Mouse (Mus musculus) embryonic facial prominence, embryonic 15.5 days (tissue): ENCODE results near the gene BC025920. TPM values are rescaled to one million over a fixed set of nuclear protein-coding genes. Genes with fewer than 3 reads are reported as not detected.
"Not testable (repeated sequence)": the region's sequence is repeated elsewhere in the genome, so short reads cannot be mapped to it uniquely, and the experiment has no call there.

Experiments
- ATAC-seq: fragments of 200-750 bp; cut with Nextera tagmentation; 2 replicates; pipeline ENCODE4 v1.8.0; 2017; ENCODE audit warnings: low read depth, moderate TSS enrichment; ENCODE audit not compliant: insufficient number of reproducible peaks, low FRiP score, low TSS enrichment
- H3K27ac ChIP-seq: fragments of 300-500 bp; sonication (generic); replicated peaks from 2 replicates; pipeline ENCODE4 v1.5.1; 2015; ENCODE audit warnings: mild to moderate bottlenecking, inconsistent platforms
- H3K27me3 ChIP-seq: fragments of 300-500 bp; sonication (generic); 2 replicates; pipeline ENCODE4 v1.6.1; 2015; ENCODE audit warnings: inconsistent platforms
- H3K36me3 ChIP-seq: fragments of 300-500 bp; sonication (generic); 2 replicates; pipeline ENCODE4 v1.6.1; 2015; ENCODE audit warnings: mild to moderate bottlenecking, inconsistent platforms
- H3K4me1 ChIP-seq: fragments of 300-500 bp; sonication (generic); 2 replicates; pipeline ENCODE4 v1.6.1; 2015; ENCODE audit warnings: inconsistent platforms
- H3K4me2 ChIP-seq: fragments of 300-500 bp; sonication (generic); replicated peaks from 2 replicates; pipeline ENCODE4 v1.6.1; 2015; ENCODE audit warnings: mild to moderate bottlenecking, inconsistent platforms
- H3K4me3 ChIP-seq: fragments of 300-500 bp; sonication (generic); replicated peaks from 2 replicates; pipeline ENCODE4 v1.5.1; 2015; ENCODE audit warnings: mild to moderate bottlenecking, inconsistent platforms
- H3K9ac ChIP-seq: fragments of 300-500 bp; sonication (generic); 2 replicates; pipeline ENCODE4 v1.6.1; 2015; ENCODE audit warnings: inconsistent platforms
- H3K9me3 ChIP-seq: fragments of 300-500 bp; sonication (generic); replicated peaks from 2 replicates; pipeline ENCODE4 v1.6.1; 2016; ENCODE audit warnings: inconsistent platforms
- WGBS: fragments of 180-500 bp; shearing (Covaris S2); methylation state at CpG from one replicate; pipeline ENCODE4 v1.1.7; 2015; 5-methylcytosine and 5-hydroxymethylcytosine counted together
- polyA plus RNA-seq: library from polyadenylated mRNA; unstranded; fragments of >200 nt; fragmentation: Nextera tagmentation; extraction: Ambion mirVana; gene quantifications from 2 replicates; pipeline ENCODE4 v1.2.1, GENCODE M21; 2015

Gene BC025920
- polyA plus RNA-seq, 1 experiment from 2014 or later, result 1.3 TPM

- H3K9ac ChIP-seq, result peak overlapping the region; percentile 24; the same call in 1 of the 2 replicates
- H3K9me3 ChIP-seq, result no peaks in the 10 kb centered on the region
- H3K4me3 ChIP-seq, result peak overlapping the region; percentile 70
- H3K27me3 ChIP-seq, result no peaks in the 10 kb centered on the region
- peaks cover 31% of the 10 kb centered on the region for H3K36me3 ChIP-seq
- 43% methylated on average over 7 of the region's 7 CpGs for WGBS
- peaks cover 27% of the 10 kb centered on the region for H3K4me1 ChIP-seq
- H3K27ac ChIP-seq, result peak overlapping the region; percentile 90
- peak overlapping the region; percentile 61 for H3K4me2 ChIP-seq
- no peak for ATAC-seq
These were observed 21.8 kb downstream of the BC025920 start for GRCm38 (mm10) chr10:81627836-81628220.

GRCm38 (mm10) chr10:81628390-81628789 is 22.3 kb downstream of the BC025920 start, which contains the start of gene Ankrd24:
Ankrd24 (plus strand) TSS chr10:81628540.
- peaks cover 26% of the 10 kb centered on the region for H3K36me3 ChIP-seq
- 72% methylated on average over 16 of the region's 16 CpGs for WGBS
- H3K27ac ChIP-seq, result peak within 1 kb of the TSS; percentile 90
- no peak for ATAC-seq
- peak within 1 kb of the TSS; percentile 61 for H3K4me2 ChIP-seq
- H3K4me3 ChIP-seq, result peak within 1 kb of the TSS; percentile 70
- no peaks in the 10 kb centered on the region for H3K9me3 ChIP-seq
- H3K9ac ChIP-seq, result peak within 1 kb of the TSS; percentile 64
- H3K27me3 ChIP-seq, result no peaks in the 10 kb centered on the region
- H3K4me1 ChIP-seq, result peaks cover 31% of the 10 kb centered on the region

- peak; percentile 91 for ATAC-seq
- Histone ChIP-seq H3K27me3 (no peaks in the 10 kb centered on the region), H3K9me3 (no peaks in the 10 kb centered on the region), H3K27ac (peak overlapping the region; percentile 75; the same call in 1 of the 2 replicates), H3K4me1 (peaks cover 18% of the 10 kb centered on the region), H3K9ac (peak overlapping the region; percentile 37), H3K4me3 (peak overlapping the region; percentile 48), H3K4me2 (peak overlapping the region; percentile 84), H3K36me3 (no peaks in the 10 kb centered on the region)
- 3% methylated on average over 37 of the region's 37 CpGs for WGBS
These were observed 27.4 kb downstream of the BC025920 start for GRCm38 (mm10) chr10:81633253-81634099.

DNA sequence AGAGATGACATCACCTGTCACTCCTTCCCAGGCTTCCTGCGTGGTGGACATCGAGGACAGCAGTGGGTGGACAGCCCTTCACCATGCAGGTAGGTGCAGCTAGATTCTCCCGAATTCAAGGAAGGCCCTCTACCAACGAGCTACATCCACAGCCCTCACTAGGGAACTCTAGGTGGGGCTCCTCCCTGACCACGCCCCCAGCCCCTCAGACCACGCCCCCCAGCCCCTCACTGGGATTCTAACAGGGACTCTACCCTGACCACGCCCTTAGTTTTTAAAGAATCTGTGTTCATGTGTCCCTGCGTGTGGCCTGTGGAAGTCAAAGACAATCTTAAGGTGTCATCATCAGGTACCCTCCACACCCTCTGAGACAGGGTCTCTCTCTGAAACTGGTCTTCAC is 30.3 kb downstream of the BC025920 start:
- ATAC-seq, result no peak
- Histone ChIP-seq H3K4me3 (no peak overlapping the region), H3K27me3 (no peaks in the 10 kb centered on the region), H3K27ac (no peak overlapping the region), H3K36me3 (no peaks in the 10 kb centered on the region), H3K9ac (no peak overlapping the region), H3K4me2 (no peak overlapping the region), H3K4me1 (peaks cover 16% of the 10 kb centered on the region), H3K9me3 (no peaks in the 10 kb centered on the region)
- WGBS, result 16% methylated on average over 8 of the region's 8 CpGs

DNA sequence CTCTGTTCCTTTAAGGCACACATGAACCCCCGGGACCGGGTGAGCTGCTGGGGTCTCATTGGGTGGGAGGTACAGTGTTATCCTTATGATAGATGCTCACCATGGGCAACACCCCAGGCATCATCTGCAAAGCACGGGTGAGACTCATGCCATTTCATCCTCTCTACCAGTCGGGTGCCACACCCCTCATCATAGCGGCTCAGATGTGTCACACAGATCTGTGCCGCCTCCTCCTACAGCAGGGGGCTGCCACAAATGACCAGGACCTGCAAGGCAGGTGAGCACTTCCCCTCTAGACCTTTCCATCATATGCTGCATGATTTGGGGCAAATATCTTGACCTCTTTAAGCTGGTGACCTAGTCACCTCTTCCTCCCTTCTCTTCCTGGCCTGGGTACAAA is 32.0 kb downstream of the BC025920 start:
- ATAC-seq, result no peak
- peaks cover 27% of the 10 kb centered on the region for H3K4me1 ChIP-seq
- no peaks in the 10 kb centered on the region for H3K36me3 ChIP-seq
- no peak overlapping the region for H3K9ac ChIP-seq
- no peaks in the 10 kb centered on the region for H3K27me3 ChIP-seq
- no peak overlapping the region for H3K27ac ChIP-seq
- no peaks in the 10 kb centered on the region for H3K9me3 ChIP-seq
- no peak overlapping the region for H3K4me3 ChIP-seq
- WGBS, result 71% methylated on average over 6 of the region's 6 CpGs
- H3K4me2 ChIP-seq, result no peak overlapping the region

- H3K4me1 ChIP-seq, result peaks cover 25% of the 10 kb centered on the region
- H3K9ac ChIP-seq, result not testable (repeated sequence)
These were observed 34.8 kb downstream of the BC025920 start for GRCm38 (mm10) chr10:81640825-81641224.

GRCm38 (mm10) chr10:81641566-81641965 is 35.5 kb downstream of the BC025920 start:
- Histone ChIP-seq H3K9ac (no peak overlapping the region), H3K27me3 (no peaks in the 10 kb centered on the region), H3K4me1 (peaks cover 25% of the 10 kb centered on the region), H3K9me3 (no peaks in the 10 kb centered on the region), H3K27ac (no peak overlapping the region), H3K4me3 (no peak overlapping the region), H3K36me3 (no peaks in the 10 kb centered on the region), H3K4me2 (no peak overlapping the region)
- no peak for ATAC-seq
- WGBS, result 95% methylated on average over 2 of the region's 2 CpGs

More at GRCm38 (mm10) chr10:81640825-81641224, 34.8 kb downstream of the BC025920 start:
- H3K9me3 ChIP-seq, H3K27ac ChIP-seq, H3K36me3 ChIP-seq, H3K4me3 ChIP-seq, H3K4me2 ChIP-seq, ATAC-seq, H3K27me3 ChIP-seq: not testable (repeated sequence)
- WGBS, result 44% methylated on average over 4 of the region's 4 CpGs

DNA sequence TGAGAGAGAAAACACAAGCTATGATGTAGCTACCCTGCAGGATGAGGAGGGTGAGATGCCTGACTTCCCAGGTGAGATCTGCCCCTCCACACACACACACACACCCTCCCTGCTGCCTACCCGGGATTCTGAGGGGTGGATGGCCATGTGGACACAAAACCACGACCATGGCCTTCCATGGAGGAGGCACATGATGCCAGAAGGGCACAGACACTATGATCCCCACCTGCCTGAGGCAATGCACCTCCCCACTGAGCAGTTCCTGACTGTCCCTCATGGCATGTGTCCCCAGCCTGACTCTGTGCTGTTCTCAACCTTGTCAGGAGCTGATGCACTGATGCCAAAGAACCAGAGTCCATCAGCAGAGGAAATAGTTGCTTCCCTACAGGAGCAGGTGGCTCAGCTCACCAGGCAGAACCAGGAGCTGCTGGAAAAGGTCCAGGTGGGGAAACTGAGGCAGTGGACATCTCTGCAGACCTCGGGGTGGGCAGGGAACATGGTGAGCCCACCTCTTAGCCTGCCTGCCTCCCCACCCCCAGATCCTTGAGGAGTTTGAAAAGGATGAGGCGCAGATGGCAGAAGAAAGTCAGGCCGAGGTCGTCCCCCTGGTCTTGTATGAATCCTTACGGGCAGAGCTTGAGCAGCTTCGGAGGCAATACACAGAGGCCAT is 36.0 kb downstream of the BC025920 start:
- no peak overlapping the region for H3K27ac ChIP-seq
- no peak for ATAC-seq
- no peaks in the 10 kb centered on the region for H3K9me3 ChIP-seq
- H3K4me1 ChIP-seq, result peaks cover 25% of the 10 kb centered on the region
- H3K36me3 ChIP-seq, result no peaks in the 10 kb centered on the region
- no peaks in the 10 kb centered on the region for H3K27me3 ChIP-seq
- H3K4me3 ChIP-seq, result peak overlapping the region; percentile 67
- peak overlapping the region; percentile 98 for H3K9ac ChIP-seq
- 70% methylated on average over 8 of the region's 8 CpGs for WGBS
- peak overlapping the region; percentile 84 for H3K4me2 ChIP-seq

GRCm38 (mm10) chr10:81642648-81643448 is 36.8 kb downstream of the BC025920 start:
- no peak for ATAC-seq
- H3K9ac ChIP-seq, result peak overlapping the region; percentile 98
- H3K27ac ChIP-seq, result peak overlapping the region; percentile 94
- H3K9me3 ChIP-seq, result no peaks in the 10 kb centered on the region
- H3K36me3 ChIP-seq, result no peaks in the 10 kb centered on the region
- peak overlapping the region; percentile 67 for H3K4me3 ChIP-seq
- peaks cover 25% of the 10 kb centered on the region for H3K4me1 ChIP-seq
- no peaks in the 10 kb centered on the region for H3K27me3 ChIP-seq
- H3K4me2 ChIP-seq, result peak overlapping the region; percentile 84
- WGBS, result 18% methylated on average over 24 of the region's 24 CpGs

- Histone ChIP-seq H3K4me2 (peak overlapping the region; percentile 84), H3K4me3 (peak overlapping the region; percentile 67), H3K27me3 (no peaks in the 10 kb centered on the region), H3K9ac (peak overlapping the region; percentile 98), H3K27ac (peak overlapping the region; percentile 94), H3K4me1 (peaks cover 25% of the 10 kb centered on the region), H3K9me3 (no peaks in the 10 kb centered on the region), H3K36me3 (no peaks in the 10 kb centered on the region)
- WGBS, result under 1% methylated on average over 73 of the region's 75 CpGs
- peak; percentile 89 for ATAC-seq
These were observed 37.5 kb downstream of the BC025920 start for GRCm38 (mm10) chr10:81643449-81644055.
